Mouse (Mus musculus): ENCODE data around the gene Snrpd2. TPM values are rescaled to one million over a fixed set of nuclear protein-coding genes. Genes with fewer than 3 reads are reported as not detected.
A peak's percentile ranks its signal among the peaks of the same experiment; 100 is the strongest.

Gene Snrpd2
- polyA plus RNA-seq, 1 experiment from 2014 or later = 84.3 TPM

- Histone ChIP-seq H3K4me2 (ENCODE audit: low read depth, low read length) (peak within 1 kb of the TSS; percentile 62), H3K27ac (ENCODE audit: low read length) (peak within 1 kb of the TSS; percentile 95), H3K4me3 (ENCODE audit: low read length) (peak within 1 kb of the TSS; percentile 50), H3K9ac (ENCODE audit: low read length) (peak within 1 kb of the TSS; percentile 75), H3K4me1 (ENCODE audit: control insufficient read depth, insufficient read depth, low read length) (peaks cover 43% of the 10 kb centered on the region), H3K9me3 (replicated peaks; ENCODE audit: control insufficient read depth, low read length) (0 out of 2 replicates have a peak, but pooled peaks cover 5% of the 10 kb centered on the region), H3K27me3 (ENCODE audit: control insufficient read depth, insufficient read depth, low read length) (no peaks in the 10 kb centered on the region), H3K36me3 (ENCODE audit: control insufficient read depth, insufficient read depth) (0 out of 2 replicates have a peak, but pooled peaks cover 4% of the 10 kb centered on the region)
- WGBS = 7% methylated on average over 14 of the region's 14 CpGs
- peak; percentile 85 for ATAC-seq (replicated peaks; ENCODE audit: extremely low read depth, insufficient read depth, low FRiP score)
Observed at GRCm38 (mm10) chr7:19165656-19166423, 16.3 kb downstream of the Snrpd2 start, which contains the start of gene Gipr. Gipr (minus strand) TSS chr7:19166127.

- Histone ChIP-seq H3K9ac (ENCODE audit: low read length) (no peak overlapping the region), H3K36me3 (ENCODE audit: control insufficient read depth, insufficient read depth) (0 out of 2 replicates have a peak, but pooled peaks cover 4% of the 10 kb centered on the region), H3K4me2 (ENCODE audit: low read depth, low read length) (no peak overlapping the region), H3K27ac (ENCODE audit: low read length) (peak overlapping the region; percentile 95), H3K4me1 (ENCODE audit: control insufficient read depth, insufficient read depth, low read length) (peaks cover 50% of the 10 kb centered on the region), H3K9me3 (replicated peaks; ENCODE audit: control insufficient read depth, low read length) (0 out of 2 replicates have a peak, but pooled peaks cover 5% of the 10 kb centered on the region), H3K27me3 (ENCODE audit: control insufficient read depth, insufficient read depth, low read length) (no peaks in the 10 kb centered on the region), H3K4me3 (ENCODE audit: low read length) (no peak overlapping the region)
- no peak for ATAC-seq (replicated peaks; ENCODE audit: extremely low read depth, insufficient read depth, low FRiP score)
- WGBS = 82% methylated on average over 3 of the region's 3 CpGs
Observed at GRCm38 (mm10) chr7:19166990-19167389, 17.5 kb downstream of the Snrpd2 start.

- Histone ChIP-seq H3K4me1 (ENCODE audit: control insufficient read depth, insufficient read depth, low read length) (peaks cover 50% of the 10 kb centered on the region), H3K4me2 (ENCODE audit: low read depth, low read length) (no peak overlapping the region), H3K27me3 (ENCODE audit: control insufficient read depth, insufficient read depth, low read length) (no peaks in the 10 kb centered on the region), H3K9ac (ENCODE audit: low read length) (peak overlapping the region; percentile 5; the same call in 1 of the 2 replicates), H3K9me3 (replicated peaks; ENCODE audit: control insufficient read depth, low read length) (0 out of 2 replicates have a peak, but pooled peaks cover 5% of the 10 kb centered on the region), H3K36me3 (ENCODE audit: control insufficient read depth, insufficient read depth) (no peaks in the 10 kb centered on the region), H3K27ac (ENCODE audit: low read length) (peak overlapping the region; percentile 93), H3K4me3 (ENCODE audit: low read length) (no peak overlapping the region)
- no peak for ATAC-seq (replicated peaks; ENCODE audit: extremely low read depth, insufficient read depth, low FRiP score)
- 60% methylated on average over 10 of the region's 10 CpGs for WGBS
Observed at GRCm38 (mm10) chr7:19169506-19169905, 20.0 kb downstream of the Snrpd2 start.

GRCm38 (mm10) chr7:19170142-19170541, 20.6 kb downstream of the Snrpd2 start:
- 18% methylated on average over 8 of the region's 8 CpGs for WGBS
- Histone ChIP-seq H3K9ac (ENCODE audit: low read length) (peak overlapping the region; percentile 32; the same call in 1 of the 2 replicates), H3K36me3 (ENCODE audit: control insufficient read depth, insufficient read depth) (no peaks in the 10 kb centered on the region), H3K4me3 (ENCODE audit: low read length) (no peak overlapping the region), H3K9me3 (replicated peaks; ENCODE audit: control insufficient read depth, low read length) (0 out of 2 replicates have a peak, but pooled peaks cover 5% of the 10 kb centered on the region), H3K27me3 (ENCODE audit: control insufficient read depth, insufficient read depth, low read length) (peaks cover 4% of the 10 kb centered on the region), H3K4me2 (ENCODE audit: low read depth, low read length) (peak overlapping the region; percentile 19; the same call in 1 of the 2 replicates), H3K27ac (ENCODE audit: low read length) (peak overlapping the region; percentile 93), H3K4me1 (ENCODE audit: control insufficient read depth, insufficient read depth, low read length) (peaks cover 43% of the 10 kb centered on the region)
- ATAC-seq (replicated peaks; ENCODE audit: extremely low read depth, insufficient read depth, low FRiP score) = peak; percentile 84

DNA sequence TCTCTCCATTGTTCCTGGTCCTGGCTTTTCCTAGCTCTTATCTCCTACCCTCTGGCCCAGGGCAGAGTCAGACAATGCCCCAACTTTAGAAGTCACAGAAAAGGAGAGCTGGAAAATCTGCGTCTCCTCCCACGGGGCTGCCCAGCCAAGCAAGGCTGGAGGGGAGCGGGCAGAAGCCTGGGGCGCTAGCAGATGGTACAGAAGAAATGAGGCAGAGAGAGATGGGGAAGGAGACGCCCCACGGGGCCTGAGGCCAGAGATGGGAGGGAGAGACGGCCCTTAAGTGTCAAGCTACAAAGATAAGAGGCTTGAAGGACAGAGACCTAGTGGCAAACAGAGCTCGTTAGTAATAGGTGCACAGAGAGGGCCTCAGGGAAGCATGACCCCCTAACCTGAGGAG, 22.3 kb downstream of the Snrpd2 start:
- 0 out of 2 replicates have a peak, but pooled peaks cover 5% of the 10 kb centered on the region for H3K9me3 ChIP-seq (replicated peaks; ENCODE audit: control insufficient read depth, low read length)
- peaks cover 19% of the 10 kb centered on the region for H3K27me3 ChIP-seq (ENCODE audit: control insufficient read depth, insufficient read depth, low read length)
- ATAC-seq (replicated peaks; ENCODE audit: extremely low read depth, insufficient read depth, low FRiP score) = no peak
- H3K36me3 ChIP-seq (ENCODE audit: control insufficient read depth, insufficient read depth) = no peaks in the 10 kb centered on the region
- H3K4me3 ChIP-seq (ENCODE audit: low read length) = no peak overlapping the region
- 26% methylated on average over 8 of the region's 8 CpGs for WGBS
- peaks cover 38% of the 10 kb centered on the region for H3K4me1 ChIP-seq (ENCODE audit: control insufficient read depth, insufficient read depth, low read length)
- H3K27ac ChIP-seq (ENCODE audit: low read length) = peak overlapping the region; percentile 88
- no peak overlapping the region for H3K4me2 ChIP-seq (ENCODE audit: low read depth, low read length)
- peak overlapping the region; percentile 64 for H3K9ac ChIP-seq (ENCODE audit: low read length)

DNA sequence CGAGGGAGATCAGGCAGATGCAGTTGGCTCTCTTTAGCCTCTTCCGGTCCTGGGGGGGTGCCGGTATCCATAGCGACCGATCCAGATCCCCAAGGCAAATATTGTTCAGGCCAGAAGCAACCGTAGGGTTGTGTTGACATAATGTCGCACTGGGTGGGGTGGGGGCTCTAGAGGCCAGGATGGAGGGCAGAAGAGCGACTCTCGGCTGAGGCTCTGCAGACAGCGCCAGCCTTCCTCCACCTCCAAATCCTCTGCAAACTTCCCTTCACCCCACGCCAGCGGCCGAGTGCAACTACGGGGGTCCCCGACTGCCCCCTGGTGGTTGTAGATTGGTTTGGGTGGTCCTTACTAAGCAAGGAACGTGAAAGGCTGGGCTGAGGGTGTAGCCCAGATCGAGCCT, 23.4 kb downstream of the Snrpd2 start:
- Histone ChIP-seq H3K27ac (ENCODE audit: low read length) (peak overlapping the region; percentile 88), H3K9me3 (replicated peaks; ENCODE audit: control insufficient read depth, low read length) (no peaks in the 10 kb centered on the region), H3K4me3 (ENCODE audit: low read length) (peak overlapping the region; percentile 30; the same call in 1 of the 2 replicates), H3K4me1 (ENCODE audit: control insufficient read depth, insufficient read depth, low read length) (peaks cover 37% of the 10 kb centered on the region), H3K9ac (ENCODE audit: low read length) (peak overlapping the region; percentile 64), H3K4me2 (ENCODE audit: low read depth, low read length) (peak overlapping the region; percentile 59), H3K36me3 (ENCODE audit: control insufficient read depth, insufficient read depth) (no peaks in the 10 kb centered on the region), H3K27me3 (ENCODE audit: control insufficient read depth, insufficient read depth, low read length) (peaks cover 30% of the 10 kb centered on the region)
- peak; percentile 42 for ATAC-seq (replicated peaks; ENCODE audit: extremely low read depth, insufficient read depth, low FRiP score)
- 6% methylated on average over 17 of the region's 17 CpGs for WGBS

- no peak for ATAC-seq (replicated peaks; ENCODE audit: extremely low read depth, insufficient read depth, low FRiP score)
- H3K27me3 ChIP-seq (ENCODE audit: control insufficient read depth, insufficient read depth, low read length) = peaks cover 40% of the 10 kb centered on the region
Observed at GRCm38 (mm10) chr7:19175708-19176515, 26.4 kb downstream of the Snrpd2 start, which contains the start of gene Eml2. Eml2 (plus strand) TSS chr7:19176421.

DNA sequence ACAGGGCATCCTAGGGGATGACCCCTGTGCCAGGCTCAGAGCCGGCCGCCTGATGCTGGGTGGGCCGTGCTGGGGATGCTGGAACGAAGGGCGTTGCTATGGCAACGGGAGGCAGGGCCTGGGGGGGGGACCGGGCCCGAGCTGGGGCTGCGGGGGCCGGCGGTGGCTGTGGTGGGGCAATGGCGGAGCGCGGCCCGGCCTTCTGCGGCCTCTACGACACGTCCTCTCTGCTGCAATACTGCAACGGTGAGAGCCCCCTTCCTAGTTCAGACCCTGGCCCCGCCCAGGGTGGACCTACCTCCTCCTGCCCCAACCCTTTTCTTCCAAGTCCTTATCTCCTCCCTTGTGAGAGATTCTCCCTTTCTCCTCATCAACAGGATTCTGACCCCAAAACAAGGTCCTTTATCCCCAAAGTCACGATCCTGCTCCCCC, 27.0 kb downstream of the Snrpd2 start:
- 12% methylated on average over 21 of the region's 21 CpGs for WGBS
- peaks cover 40% of the 10 kb centered on the region for H3K27me3 ChIP-seq (ENCODE audit: control insufficient read depth, insufficient read depth, low read length)
- H3K4me3 ChIP-seq (ENCODE audit: low read length) = no peak overlapping the region; the same call in 1 of the 2 replicates

More at GRCm38 (mm10) chr7:19175708-19176515, 26.4 kb downstream of the Snrpd2 start, which contains the start of gene Eml2:
- WGBS = 4% methylated on average over 30 of the region's 30 CpGs
- no peak within 1 kb of the TSS; the same call in 1 of the 2 replicates for H3K4me3 ChIP-seq (ENCODE audit: low read length)
- peaks cover 5% of the 10 kb centered on the region; the same call in 1 of the 2 replicates for H3K9me3 ChIP-seq (replicated peaks; ENCODE audit: control insufficient read depth, low read length)
- H3K27ac ChIP-seq (ENCODE audit: low read length) = no peak within 1 kb of the TSS
- no peak within 1 kb of the TSS for H3K4me2 ChIP-seq (ENCODE audit: low read depth, low read length)
- H3K9ac ChIP-seq (ENCODE audit: low read length) = no peak within 1 kb of the TSS
- H3K36me3 ChIP-seq (ENCODE audit: control insufficient read depth, insufficient read depth) = no peaks in the 10 kb centered on the region
- peaks cover 27% of the 10 kb centered on the region for H3K4me1 ChIP-seq (ENCODE audit: control insufficient read depth, insufficient read depth, low read length)

More for the DNA sequence above, 27.0 kb downstream of the Snrpd2 start:
- no peak overlapping the region for H3K4me2 ChIP-seq (ENCODE audit: low read depth, low read length)
- ATAC-seq (replicated peaks; ENCODE audit: extremely low read depth, insufficient read depth, low FRiP score) = no peak
- H3K36me3 ChIP-seq (ENCODE audit: control insufficient read depth, insufficient read depth) = no peaks in the 10 kb centered on the region
- peaks cover 5% of the 10 kb centered on the region; the same call in 1 of the 2 replicates for H3K9me3 ChIP-seq (replicated peaks; ENCODE audit: control insufficient read depth, low read length)
- no peak overlapping the region for H3K27ac ChIP-seq (ENCODE audit: low read length)
- H3K4me1 ChIP-seq (ENCODE audit: control insufficient read depth, insufficient read depth, low read length) = peaks cover 27% of the 10 kb centered on the region
- no peak overlapping the region for H3K9ac ChIP-seq (ENCODE audit: low read length)

All from heart, embryonic 16.5 days (tissue).